Mouse (Mus musculus) CH12.LX (cell line): ENCODE results near the gene Mpzl1.

Experiments used
- CTCF ChIP-seq, 2 experiments: IDR thresholded peaks in 1 of 2; conservative IDR thresholded peaks in 1 of 2; 2 replicates each; pipeline ENCODE4 v1.5.1; 2011 to 2012; ENCODE audit warnings: low read depth in 2 of 2, low read length in 2 of 2, improper control_type of control experiment in 1 of 2, inconsistent platforms in 1 of 2, mild to moderate bottlenecking in 1 of 2, moderate library complexity in 1 of 2
- EP300 ChIP-seq: IDR thresholded peaks from 2 replicates; pipeline ENCODE4 v1.6.1; 2011; ENCODE audit warnings: low read length, improper control_type of control experiment
- KAT2A ChIP-seq: IDR thresholded peaks from 2 replicates; pipeline ENCODE4 v1.6.1; 2012; ENCODE audit warnings: low read length, improper control_type of control experiment, inconsistent platforms; ENCODE audit not compliant: insufficient replicate concordance
- MAX ChIP-seq: IDR thresholded peaks from 2 replicates; pipeline ENCODE4 v1.6.1; 2011; ENCODE audit warnings: low read length, improper control_type of control experiment
- MYC ChIP-seq: IDR thresholded peaks from 2 replicates; pipeline ENCODE4 v1.6.1; 2011; ENCODE audit warnings: low read depth, mild to moderate bottlenecking, improper control_type of control experiment, low read length
- NELFE ChIP-seq: IDR thresholded peaks from 2 replicates; pipeline ENCODE4 v1.6.1; 2011; ENCODE audit warnings: low read depth, low read length, improper control_type of control experiment
- SMC3 ChIP-seq: IDR thresholded peaks from 2 replicates; pipeline ENCODE4 v1.6.1; 2011; ENCODE audit warnings: low read depth, low read length, improper control_type of control experiment

GRCm38 (mm10) chr1:165643735-165644134 lies 9.4 kb upstream of the Mpzl1 start:
- TF ChIP-seq MYC (no peak), CTCF (conservative IDR thresholded peaks at IDR 0.05 in 1 of 2, IDR thresholded peaks at IDR 0.05 in 1 of 2; ENCODE audit: low read depth in 2 of 2, low read length in 2 of 2) (no peak), KAT2A (no peak), MAX (no peak), NELFE (no peak), EP300 (no peak), SMC3 (no peak)
